Mouse (Mus musculus): ENCODE results near the gene Nek7. TPM values are rescaled to one million over a fixed set of nuclear protein-coding genes. Genes with fewer than 3 reads are reported as not detected.

Nek7 gene
- 10 to 100 TPM; 31.2 to 39.3 TPM for total RNA-seq (2023)

GRCm38 (mm10) chr1:138619996-138620461 lies at the start of gene Nek7:
TSS of gene Nek7 (minus strand) at chr1:138620141.

Other genes with a start within 250 kb of the Nek7 start
- not detected for gene Lhx9, start 228.4 kb upstream of the Nek7 start, total RNA-seq (2023)
- 1 to 10 TPM; 7.1 to 9.5 TPM for gene 2310009B15Rik, start 236.7 kb upstream of the Nek7 start, total RNA-seq (2023)